Mouse (Mus musculus) forebrain, embryonic 14.5 days (tissue): ENCODE results near the gene Smpd4. TPM values are rescaled to one million over a fixed set of nuclear protein-coding genes. Genes with fewer than 3 reads are reported as not detected.

ENCODE experiments used
- ATAC-seq: fragments of 200-750 bp; cut with Nextera tagmentation; 2 replicates; pipeline ENCODE4 v1.8.0; 2017; ENCODE audit warnings: mild to moderate bottlenecking, moderate library complexity
- DNase-seq: peaks from one replicate; pipeline ENCODE4 v3.0.0-alpha.2; 2015; ENCODE audit warnings: low spot score
- H3K27ac ChIP-seq: fragments of 300-500 bp; sonication (generic); 2 replicates; pipeline ENCODE4 v1.5.1; 2014; ENCODE audit warnings: low read depth, mild to moderate bottlenecking, control low read depth, low read length, moderate library complexity
- H3K27me3 ChIP-seq: fragments of 300-500 bp; sonication (generic); replicated peaks from 2 replicates; pipeline ENCODE4 v1.6.1; 2014; ENCODE audit warnings: low read length, control low read depth, mixed read lengths; ENCODE audit not compliant: control insufficient read depth, insufficient read depth
- H3K36me3 ChIP-seq: fragments of 300-500 bp; sonication (generic); 2 replicates; pipeline ENCODE4 v1.6.1; 2014; ENCODE audit warnings: low read length, control low read depth; ENCODE audit not compliant: control insufficient read depth, insufficient read depth
- H3K4me1 ChIP-seq: fragments of 300-500 bp; sonication (generic); 2 replicates; pipeline ENCODE4 v1.6.1; 2014; ENCODE audit warnings: antibody characterized with exemption, low read length, control low read depth; ENCODE audit not compliant: control insufficient read depth, insufficient read depth
- H3K4me2 ChIP-seq: fragments of 300-500 bp; sonication (generic); 2 replicates; pipeline ENCODE4 v1.6.1; 2014; ENCODE audit warnings: mild to moderate bottlenecking, control low read depth, low read length
- H3K4me3 ChIP-seq: fragments of 300-500 bp; sonication (generic); 2 replicates; pipeline ENCODE4 v1.5.1; 2014; ENCODE audit warnings: low read depth, low read length, control low read depth
- H3K9ac ChIP-seq: fragments of 300-500 bp; sonication (generic); 2 replicates; pipeline ENCODE4 v1.6.1; 2014; ENCODE audit warnings: mild to moderate bottlenecking, low read length, control low read depth, moderate library complexity
- H3K9me3 ChIP-seq: fragments of 300-500 bp; sonication (generic); replicated peaks from 2 replicates; pipeline ENCODE4 v1.6.1; 2016; ENCODE audit warnings: low read length, control low read depth, mixed read lengths; ENCODE audit not compliant: control insufficient read depth
- WGBS: fragments of 180-500 bp; shearing (Covaris S2); extraction: QIAGEN DNeasy Blood & Tissue Kit; methylation state at CpG from one replicate; pipeline ENCODE4 v1.1.7; 2014; 5-methylcytosine and 5-hydroxymethylcytosine counted together
- polyA plus RNA-seq: library from polyadenylated mRNA; unstranded; fragments of >200 nt; fragmentation: Nextera tagmentation; extraction: Ambion mirVana; gene quantifications from 2 replicates; pipeline ENCODE4 v1.2.1, GENCODE M21; 2014

The Smpd4 gene
- polyA plus RNA-seq, 1 experiment from 2014 or later: 34.3 TPM

DNA sequence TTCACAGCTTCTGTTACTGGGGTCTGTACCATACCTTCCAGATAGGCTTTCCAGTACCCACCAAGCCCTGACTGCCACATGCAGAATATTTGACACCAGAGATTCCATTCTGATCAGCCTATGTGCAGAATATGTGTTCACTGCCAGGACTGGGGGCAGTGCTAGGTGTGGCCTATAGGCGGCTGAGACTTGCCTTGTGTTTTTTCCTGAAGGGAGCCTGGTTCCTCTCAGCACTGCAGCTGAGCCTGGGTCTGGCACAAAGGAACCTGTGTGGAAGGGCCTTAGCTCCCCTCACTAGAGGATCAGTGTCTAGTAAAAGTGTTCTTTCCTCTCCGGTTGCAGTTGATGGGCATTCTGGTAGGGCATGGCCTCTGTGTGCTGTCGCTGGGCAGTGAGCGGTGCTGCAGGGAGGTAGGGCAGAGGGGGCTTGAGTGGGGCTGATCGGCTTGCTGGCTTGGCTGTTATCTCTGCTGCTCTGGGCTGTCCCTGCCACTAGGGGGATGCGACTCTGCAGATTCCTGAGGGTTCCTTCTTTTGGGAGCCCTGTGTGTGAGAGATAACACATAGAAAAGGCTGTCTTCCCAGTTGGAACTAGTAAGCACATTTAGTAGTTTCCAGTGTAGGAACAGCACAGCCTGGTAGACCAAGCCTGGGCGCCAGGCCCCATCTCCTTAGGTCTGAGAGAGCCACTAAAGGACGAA, 14.5 kb downstream of the Smpd4 start:
- no peaks in the 10 kb centered on the region for H3K4me1 ChIP-seq
- WGBS: 76% methylated on average over 8 of the region's 8 CpGs
- no peak overlapping the region for H3K27ac ChIP-seq
- no peak overlapping the region for H3K4me2 ChIP-seq
- ATAC-seq (no peak), DNase-seq (no peak)
- H3K9me3 ChIP-seq: no peaks in the 10 kb centered on the region
- no peaks in the 10 kb centered on the region for H3K27me3 ChIP-seq
- no peak overlapping the region for H3K4me3 ChIP-seq
- peaks cover 73% of the 10 kb centered on the region for H3K36me3 ChIP-seq
- H3K9ac ChIP-seq: no peak overlapping the region

DNA sequence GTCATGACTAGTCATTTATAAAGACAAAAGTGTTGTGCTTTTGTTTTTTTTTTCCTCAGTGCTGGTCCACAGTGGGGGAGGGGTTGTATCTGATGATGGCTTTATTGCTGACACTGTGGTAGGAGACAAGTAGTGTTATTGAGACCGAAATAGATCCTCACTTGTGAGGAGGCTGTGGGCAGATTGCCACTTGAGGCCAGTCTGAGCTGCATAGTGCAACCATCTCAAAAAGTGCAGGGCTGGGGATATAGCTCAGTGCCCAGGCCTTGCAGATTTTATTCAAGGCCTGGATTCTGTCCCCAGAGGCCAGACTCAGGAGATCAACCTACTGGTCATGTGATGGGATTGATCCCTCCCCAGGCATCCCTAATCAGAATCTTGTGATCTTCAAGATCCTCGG, 17.8 kb downstream of the Smpd4 start:
- no peaks in the 10 kb centered on the region for H3K9me3 ChIP-seq
- no peak for DNase-seq
- H3K36me3 ChIP-seq: peaks cover 74% of the 10 kb centered on the region
- no peaks in the 10 kb centered on the region for H3K4me1 ChIP-seq
- H3K4me2 ChIP-seq: no peak overlapping the region
- no peak overlapping the region for H3K27ac ChIP-seq
- WGBS: 84% methylated on average over 2 of the region's 2 CpGs
- H3K4me3 ChIP-seq: no peak overlapping the region
- H3K9ac ChIP-seq: no peak overlapping the region
- no peak for ATAC-seq
- H3K27me3 ChIP-seq: no peaks in the 10 kb centered on the region

DNA sequence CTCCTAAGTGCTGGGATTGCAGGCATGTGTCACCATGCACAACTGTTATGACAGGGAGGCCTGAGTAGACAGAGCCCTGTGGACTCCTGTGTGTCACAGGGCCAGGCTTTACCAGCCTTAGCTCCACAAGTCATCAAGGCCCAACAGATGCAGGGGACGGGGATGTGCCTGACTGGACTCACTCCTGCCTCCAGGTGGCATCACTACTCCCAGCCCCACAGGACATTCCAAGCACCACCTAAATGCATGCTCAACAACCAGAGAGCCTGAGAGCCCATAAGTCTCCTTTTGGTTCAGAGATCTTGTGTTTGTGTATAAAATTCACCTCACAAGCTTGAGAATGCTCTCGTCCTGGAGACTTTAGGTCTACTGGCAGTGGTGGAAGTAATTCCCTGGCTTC, 18.5 kb downstream of the Smpd4 start:
- ATAC-seq: no peak
- H3K4me3 ChIP-seq: no peak overlapping the region
- H3K9ac ChIP-seq: no peak overlapping the region
- no peak for DNase-seq
- 84% methylated on average over 2 of the region's 2 CpGs for WGBS
- H3K36me3 ChIP-seq: peaks cover 74% of the 10 kb centered on the region
- no peaks in the 10 kb centered on the region for H3K4me1 ChIP-seq
- H3K9me3 ChIP-seq: no peaks in the 10 kb centered on the region
- H3K27me3 ChIP-seq: no peaks in the 10 kb centered on the region
- no peak overlapping the region for H3K4me2 ChIP-seq
- no peak overlapping the region for H3K27ac ChIP-seq

DNA sequence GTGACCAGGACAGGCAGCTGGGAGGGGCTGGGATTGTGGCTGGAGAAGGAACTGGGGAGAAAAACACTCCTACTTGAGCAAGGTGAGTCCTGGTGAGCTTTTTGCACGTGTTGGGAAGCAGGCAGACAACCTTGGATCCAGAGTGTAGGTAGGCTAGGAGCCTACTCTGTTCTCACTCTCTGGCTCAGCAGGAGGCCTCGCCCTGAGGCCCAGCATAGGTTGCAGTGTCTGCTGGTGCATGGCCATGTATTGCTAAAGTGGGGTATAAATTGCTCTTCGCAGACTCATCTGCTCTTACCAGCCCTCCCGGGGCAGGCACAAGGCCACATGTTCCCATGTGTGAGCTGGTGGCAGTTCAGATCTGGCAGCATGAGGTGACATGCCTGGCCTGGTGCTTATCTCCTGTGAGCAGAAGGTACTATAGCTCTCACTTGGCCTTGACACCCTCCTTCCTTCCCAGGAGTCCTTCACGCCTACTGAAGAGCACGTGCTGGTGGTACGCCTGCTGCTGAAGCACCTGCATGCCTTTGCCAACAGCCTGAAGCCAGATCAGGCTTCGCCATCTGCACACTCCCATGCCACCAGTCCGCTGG, 19.0 kb downstream of the Smpd4 start:
- H3K4me3 ChIP-seq: no peak overlapping the region
- no peak overlapping the region for H3K27ac ChIP-seq
- no peaks in the 10 kb centered on the region for H3K27me3 ChIP-seq
- WGBS: 92% methylated on average over 9 of the region's 9 CpGs
- ATAC-seq (no peak), DNase-seq (no peak)
- H3K36me3 ChIP-seq: peaks cover 74% of the 10 kb centered on the region
- H3K4me2 ChIP-seq: no peak overlapping the region
- H3K9me3 ChIP-seq: no peaks in the 10 kb centered on the region
- no peaks in the 10 kb centered on the region for H3K4me1 ChIP-seq
- H3K9ac ChIP-seq: no peak overlapping the region

DNA sequence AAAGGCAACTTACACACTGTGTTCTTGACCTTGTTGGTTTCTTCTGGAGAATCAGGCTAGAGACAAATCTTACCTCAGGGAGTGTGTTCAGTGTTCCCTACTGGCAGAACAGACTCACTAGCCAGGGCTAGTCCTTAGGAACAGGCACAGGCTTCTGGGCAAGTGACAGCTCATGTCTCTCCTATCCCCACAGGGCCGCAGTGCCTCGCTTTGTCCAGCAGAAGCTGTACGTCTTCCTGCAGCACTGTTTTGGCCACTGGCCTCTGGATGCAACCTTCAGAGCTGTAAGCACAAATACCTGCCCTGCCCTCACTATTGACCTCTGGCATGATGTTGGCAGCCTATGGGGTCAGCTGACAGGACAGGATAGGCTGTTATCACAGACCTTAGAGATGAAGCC, 19.9 kb downstream of the Smpd4 start:
- no peak for ATAC-seq

DNA sequence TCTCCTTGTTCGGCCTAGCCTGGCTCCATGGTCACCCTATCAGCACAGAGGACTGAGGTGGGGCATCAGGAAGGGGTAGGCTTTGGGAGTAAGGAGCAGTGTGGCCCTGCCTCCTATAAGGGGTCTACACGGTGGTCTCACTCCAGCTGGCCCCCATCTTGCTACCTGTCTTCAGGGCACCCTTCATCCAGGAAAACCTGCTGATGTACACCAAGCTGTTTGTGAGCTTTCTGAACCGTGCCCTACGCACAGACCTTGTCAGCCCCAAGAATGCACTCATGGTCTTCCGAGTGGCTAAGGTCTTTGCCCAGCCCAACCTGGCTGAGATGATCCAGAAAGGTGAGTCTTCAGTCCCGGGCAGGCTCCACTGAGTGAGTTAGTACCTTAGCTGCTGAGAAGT, 20.8 kb downstream of the Smpd4 start:
- no peak overlapping the region for H3K27ac ChIP-seq
- H3K4me2 ChIP-seq: no peak overlapping the region
- H3K9ac ChIP-seq: no peak overlapping the region
- no peaks in the 10 kb centered on the region for H3K4me1 ChIP-seq
- 98% methylated on average over 6 of the region's 6 CpGs for WGBS
- H3K27me3 ChIP-seq: no peaks in the 10 kb centered on the region
- H3K36me3 ChIP-seq: peaks cover 76% of the 10 kb centered on the region
- ATAC-seq (no peak), DNase-seq (no peak)
- no peaks in the 10 kb centered on the region for H3K9me3 ChIP-seq
- no peak overlapping the region for H3K4me3 ChIP-seq

More for the DNA sequence above, 19.9 kb downstream of the Smpd4 start:
- 92% methylated on average over 3 of the region's 3 CpGs for WGBS
- H3K4me1 ChIP-seq: no peaks in the 10 kb centered on the region
- no peak for DNase-seq
- H3K9ac ChIP-seq: no peak overlapping the region
- no peak overlapping the region for H3K27ac ChIP-seq
- H3K4me3 ChIP-seq: no peak overlapping the region
- no peaks in the 10 kb centered on the region for H3K27me3 ChIP-seq
- no peaks in the 10 kb centered on the region for H3K9me3 ChIP-seq
- H3K36me3 ChIP-seq: peaks cover 79% of the 10 kb centered on the region
- no peak overlapping the region for H3K4me2 ChIP-seq

DNA sequence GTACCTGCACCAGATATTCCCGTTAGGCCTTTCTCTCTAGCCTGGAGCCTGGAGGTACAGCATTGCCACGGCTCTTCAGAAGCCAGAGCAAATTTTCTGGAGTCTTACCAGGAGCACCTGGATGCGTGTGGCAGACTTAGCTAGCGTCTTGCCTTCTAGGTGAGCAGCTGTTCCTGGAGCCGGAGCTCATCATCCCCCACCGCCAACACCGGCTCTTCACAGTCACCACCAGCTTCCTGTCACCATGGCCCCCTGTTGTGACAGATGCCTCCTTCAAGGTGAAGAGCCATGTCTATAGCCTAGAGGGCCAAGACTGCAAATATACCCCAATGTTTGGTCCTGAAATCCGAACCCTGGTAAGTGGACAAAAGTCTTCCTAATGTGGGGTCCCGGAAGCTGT, 21.6 kb downstream of the Smpd4 start:
- H3K36me3 ChIP-seq: peaks cover 73% of the 10 kb centered on the region
- WGBS: 94% methylated on average over 9 of the region's 9 CpGs
- no peak for DNase-seq

DNA sequence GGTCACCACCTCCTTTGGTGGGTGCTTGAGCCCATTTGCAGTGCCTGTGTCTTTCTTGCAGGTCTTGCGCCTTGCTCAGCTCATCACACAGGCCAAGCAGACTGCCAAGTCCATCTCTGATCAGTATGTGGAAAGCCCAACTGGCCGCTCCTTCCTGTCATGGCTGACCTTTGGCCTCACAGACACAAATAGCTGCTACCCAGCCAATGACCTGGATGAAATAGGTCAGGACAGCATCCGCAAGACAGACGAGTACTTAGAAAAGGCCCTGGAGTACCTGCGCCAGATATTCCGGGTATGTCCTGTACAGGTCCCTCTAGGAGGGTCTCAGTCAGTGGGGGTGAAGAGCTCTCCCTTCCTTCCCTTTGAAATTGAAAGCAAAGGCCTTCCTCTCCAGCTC, 22.1 kb downstream of the Smpd4 start:
- 95% methylated on average over 6 of the region's 6 CpGs for WGBS
- no peak for DNase-seq
- Histone ChIP-seq H3K27ac (no peak overlapping the region), H3K4me3 (no peak overlapping the region), H3K9me3 (no peaks in the 10 kb centered on the region), H3K4me1 (0 out of 2 replicates have a peak, but pooled peaks cover 2% of the 10 kb centered on the region), H3K36me3 (peaks cover 68% of the 10 kb centered on the region), H3K9ac (no peak overlapping the region), H3K27me3 (no peaks in the 10 kb centered on the region), H3K4me2 (no peak overlapping the region)
- ATAC-seq: no peak

More for the DNA sequence above, 21.6 kb downstream of the Smpd4 start:
- H3K4me1 ChIP-seq: no peaks in the 10 kb centered on the region
- no peak overlapping the region for H3K9ac ChIP-seq
- no peak overlapping the region for H3K27ac ChIP-seq
- no peak overlapping the region for H3K4me3 ChIP-seq
- H3K27me3 ChIP-seq: no peaks in the 10 kb centered on the region
- H3K4me2 ChIP-seq: no peak overlapping the region
- ATAC-seq: no peak
- no peaks in the 10 kb centered on the region for H3K9me3 ChIP-seq

DNA sequence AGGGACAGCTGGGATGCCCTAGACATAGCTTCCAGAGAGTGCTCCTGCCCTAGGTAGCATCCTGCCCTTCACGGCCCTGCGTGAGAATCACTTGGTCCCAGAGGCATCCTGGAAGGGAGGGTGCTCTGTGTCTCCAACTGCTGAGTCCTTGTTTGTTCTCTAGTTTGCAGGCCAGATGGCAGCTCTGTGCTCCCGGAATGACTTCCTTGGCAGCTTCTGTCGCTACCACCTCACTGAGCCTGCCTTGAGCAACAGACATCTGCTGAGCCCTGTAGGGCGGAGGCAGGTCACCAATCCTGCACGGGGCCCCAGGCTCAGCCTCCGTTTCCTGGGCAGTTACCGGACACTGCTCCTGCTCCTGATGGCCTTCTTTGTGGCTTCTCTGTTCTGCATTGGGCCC, 23.2 kb downstream of the Smpd4 start:
- Histone ChIP-seq H3K9ac (no peak overlapping the region; the same call in 1 of the 2 replicates), H3K27ac (no peak overlapping the region), H3K4me3 (no peak overlapping the region), H3K27me3 (no peaks in the 10 kb centered on the region), H3K4me2 (no peak overlapping the region), H3K36me3 (peaks cover 61% of the 10 kb centered on the region), H3K4me1 (peaks cover 6% of the 10 kb centered on the region; the same call in 1 of the 2 replicates), H3K9me3 (no peaks in the 10 kb centered on the region)
- DNase-seq (no peak), ATAC-seq (no peak)
- 85% methylated on average over 8 of the region's 8 CpGs for WGBS
